Mouse (Mus musculus): ENCODE data around the gene Tbc1d10b.

GRCm38 (mm10) chr7:127162546-127162945, 45.7 kb downstream of the Tbc1d10b start:
- TF ChIP-seq CTCF (IDR thresholded peaks at IDR 0.05; ENCODE audit: low read depth, low read length): no peak
- TF ChIP-seq POLR2A (IDR thresholded peaks at IDR 0.05; ENCODE audit: extremely low read depth, insufficient read depth, low read length): no peak

All from liver, adult 2 months (tissue).